Mouse (Mus musculus) adrenal gland, postnatal 4 days (tissue): ENCODE results near the gene Gng8. TPM values are rescaled to one million over a fixed set of nuclear protein-coding genes. Genes with fewer than 3 reads are reported as not detected.

Experiments used
- DNase-seq, 2 experiments: peaks; one replicate each; pipeline ENCODE4 v3.0.0; 2021 to 2022; ENCODE audit warnings: low spot score in 2 of 2, mixed read lengths in 2 of 2
- total RNA-seq, 2 experiments: library from RNA; stranded (reverse); gene quantifications; 2 replicates each; pipeline ENCODE4 v1.2.3; 2021

The Gng8 gene
- total RNA-seq, 2 experiments from 2014 or later = 2.4 to 4.0 TPM

DNA sequence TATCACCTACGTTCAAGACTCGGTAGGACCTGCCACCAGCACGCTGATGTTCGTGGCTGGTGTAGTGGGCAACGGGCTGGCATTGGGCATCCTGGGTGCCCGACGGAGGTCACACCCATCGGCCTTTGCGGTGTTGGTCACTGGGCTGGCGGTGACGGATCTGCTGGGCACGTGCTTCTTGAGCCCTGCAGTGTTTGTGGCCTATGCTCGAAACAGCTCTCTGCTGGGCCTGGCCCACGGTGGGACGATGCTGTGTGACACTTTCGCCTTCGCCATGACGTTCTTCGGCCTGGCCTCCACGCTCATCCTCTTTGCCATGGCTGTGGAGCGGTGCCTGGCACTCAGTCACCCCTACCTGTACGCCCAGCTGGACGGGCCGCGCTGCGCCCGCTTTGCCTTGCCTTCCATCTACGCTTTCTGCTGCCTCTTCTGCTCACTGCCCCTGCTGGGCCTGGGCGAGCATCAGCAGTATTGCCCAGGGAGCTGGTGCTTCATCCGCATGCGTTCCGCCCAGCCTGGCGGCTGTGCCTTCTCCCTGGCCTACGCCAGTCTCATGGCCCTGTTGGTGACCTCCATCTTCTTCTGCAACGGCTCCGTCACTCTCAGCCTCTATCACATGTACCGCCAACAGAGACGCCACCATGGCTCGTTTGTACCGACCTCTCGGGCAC is 15.4 kb downstream of the Gng8 start:
- no peak for DNase-seq

DNA sequence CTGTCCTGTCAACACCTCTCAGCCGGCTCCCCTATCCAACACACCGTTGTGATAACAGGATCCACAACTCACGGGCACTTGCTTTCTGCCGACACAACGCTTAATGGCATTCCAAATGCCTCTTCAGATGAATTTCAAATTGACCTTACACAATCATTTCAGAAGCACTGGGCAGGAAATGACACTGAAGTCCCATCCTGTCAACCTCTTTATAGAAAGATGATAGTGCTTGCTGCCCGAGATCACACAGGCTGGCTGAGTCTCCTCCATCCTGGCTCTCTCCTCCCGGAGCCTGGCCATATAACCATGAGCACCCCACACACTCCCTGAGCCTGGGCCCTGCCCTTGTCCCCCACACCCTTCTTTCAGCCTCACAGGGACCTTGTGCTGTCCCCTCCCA is 16.3 kb downstream of the Gng8 start:
- DNase-seq = no peak

DNA sequence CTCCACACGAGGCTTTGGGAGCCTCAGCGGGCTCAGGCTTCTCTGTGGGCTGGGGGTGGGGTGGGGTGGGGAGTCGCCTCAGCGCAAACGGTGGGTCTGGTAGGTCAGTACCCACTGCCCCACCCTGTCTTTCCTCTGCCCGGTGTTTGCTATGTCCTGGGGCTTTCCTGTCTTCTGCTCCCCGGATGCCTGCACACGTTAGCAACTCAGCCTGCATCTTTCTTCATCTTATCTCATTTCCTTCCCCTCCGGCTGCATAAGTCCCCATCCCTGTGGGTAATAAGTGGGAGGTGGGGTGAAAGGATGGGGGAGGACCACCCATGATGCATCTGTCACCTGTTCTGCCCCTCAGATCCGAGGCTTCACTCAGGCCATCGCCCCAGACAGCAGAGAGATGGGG is 16.8 kb downstream of the Gng8 start:
- no peak for DNase-seq

DNA sequence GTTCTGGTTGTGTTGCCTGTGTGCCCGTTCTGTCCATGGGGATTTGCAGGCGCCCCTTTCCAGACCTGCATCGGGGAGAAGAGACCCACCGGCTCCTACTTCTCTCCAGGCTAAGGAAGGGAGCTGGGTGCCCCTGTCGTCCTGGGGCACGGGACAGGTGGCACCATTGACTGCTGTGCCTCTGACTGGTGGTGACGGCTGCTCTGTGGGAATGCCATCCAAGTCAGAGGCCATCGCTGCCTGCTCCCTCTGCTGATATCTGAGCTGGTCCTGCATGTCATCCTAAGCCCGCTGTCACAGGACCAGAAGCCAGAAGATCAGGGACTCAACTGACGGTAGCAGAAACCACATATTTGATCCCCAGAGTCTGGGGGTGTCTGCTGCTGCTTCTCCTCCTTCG is 17.3 kb downstream of the Gng8 start:
- DNase-seq = no peak

DNA sequence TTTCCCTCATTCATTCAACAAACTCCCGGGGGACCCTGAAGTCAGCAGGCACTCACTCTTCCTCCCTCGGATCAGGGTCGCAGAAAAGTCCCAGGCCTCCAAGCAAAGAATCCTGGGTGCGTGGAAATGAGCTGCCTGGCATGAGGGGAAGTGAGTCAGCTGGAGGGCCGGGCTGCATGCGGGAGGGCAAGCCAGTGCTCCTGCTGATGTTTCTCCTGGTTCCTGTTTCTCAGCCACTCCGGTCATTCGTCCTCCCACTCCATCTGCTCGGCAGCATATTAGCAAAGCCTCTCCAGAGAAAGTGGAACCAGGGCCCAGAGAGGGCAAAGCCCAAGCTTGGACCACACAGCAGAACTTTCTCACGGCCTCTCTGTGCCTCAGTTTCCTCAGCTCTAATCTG is 18.3 kb downstream of the Gng8 start:
- DNase-seq = no peak

DNA sequence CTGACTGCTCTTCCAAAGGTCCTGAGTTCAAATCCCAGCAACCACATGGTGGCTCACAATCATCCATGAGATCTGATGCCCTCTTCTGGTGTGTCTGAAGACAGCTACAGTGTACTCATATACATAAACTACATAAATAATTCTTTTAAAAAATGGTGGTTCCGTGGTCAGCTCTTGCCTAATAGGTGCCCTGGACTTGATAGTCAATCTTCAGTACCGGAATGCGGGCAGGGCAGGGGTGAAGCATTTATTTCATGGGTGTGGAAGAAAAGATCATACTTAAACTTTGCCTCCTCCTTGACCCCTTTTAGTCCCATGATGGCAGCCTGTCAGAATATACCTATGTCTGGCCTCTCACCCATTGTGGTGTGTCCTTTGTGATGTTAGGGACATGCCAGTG is 20.3 kb downstream of the Gng8 start:
- DNase-seq = no peak

DNA sequence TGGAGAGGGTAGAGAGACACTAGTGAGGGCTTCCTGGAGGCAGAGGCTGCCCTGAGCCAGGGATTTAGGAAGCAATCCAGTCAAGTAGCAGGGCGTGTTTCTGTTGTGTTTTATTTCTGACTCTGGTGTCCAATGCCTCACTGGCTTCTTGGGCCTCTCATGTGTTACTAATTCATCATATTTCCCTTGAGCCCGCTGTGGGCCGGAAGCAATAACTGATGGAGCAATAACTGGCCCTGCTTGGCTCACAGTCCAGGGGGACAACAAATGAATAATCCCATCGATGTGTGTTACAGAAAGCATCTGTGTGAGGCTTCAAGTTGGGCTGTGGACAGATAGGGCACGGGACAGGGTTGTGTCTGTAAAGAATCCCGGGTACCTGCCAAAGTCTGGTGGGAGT is 20.8 kb downstream of the Gng8 start:
- DNase-seq = no peak

DNA sequence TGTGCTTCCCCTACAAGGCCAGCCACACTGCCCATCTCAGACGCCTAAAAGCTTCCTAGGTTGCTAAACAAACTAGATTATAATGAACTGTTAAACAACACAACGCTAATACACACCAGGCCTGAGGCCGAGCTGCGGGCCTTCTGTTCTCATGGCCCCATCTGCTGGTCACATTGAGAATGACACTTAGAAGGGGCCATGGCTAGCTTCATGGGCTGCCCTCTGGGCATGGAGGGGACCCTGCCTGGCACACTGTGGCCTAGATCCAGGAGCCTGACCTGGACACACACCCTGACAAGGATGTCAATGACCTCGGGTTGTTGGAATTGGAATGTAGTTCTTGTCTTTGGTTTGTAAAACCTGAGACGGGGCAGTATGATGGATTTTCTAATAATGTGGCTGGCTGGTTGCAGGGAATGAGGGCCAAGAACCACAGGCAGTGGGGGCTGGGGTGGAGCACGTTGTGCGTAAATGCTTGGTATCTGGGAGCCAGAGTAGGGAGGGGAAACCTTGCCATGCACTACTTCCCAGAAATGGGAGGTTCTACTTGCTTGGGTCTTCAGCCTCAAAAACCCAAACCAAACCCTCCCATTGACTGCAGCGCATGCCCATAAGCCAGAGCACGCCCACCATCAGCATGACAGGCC is 22.3 kb downstream of the Gng8 start:
- DNase-seq = no peak

DNA sequence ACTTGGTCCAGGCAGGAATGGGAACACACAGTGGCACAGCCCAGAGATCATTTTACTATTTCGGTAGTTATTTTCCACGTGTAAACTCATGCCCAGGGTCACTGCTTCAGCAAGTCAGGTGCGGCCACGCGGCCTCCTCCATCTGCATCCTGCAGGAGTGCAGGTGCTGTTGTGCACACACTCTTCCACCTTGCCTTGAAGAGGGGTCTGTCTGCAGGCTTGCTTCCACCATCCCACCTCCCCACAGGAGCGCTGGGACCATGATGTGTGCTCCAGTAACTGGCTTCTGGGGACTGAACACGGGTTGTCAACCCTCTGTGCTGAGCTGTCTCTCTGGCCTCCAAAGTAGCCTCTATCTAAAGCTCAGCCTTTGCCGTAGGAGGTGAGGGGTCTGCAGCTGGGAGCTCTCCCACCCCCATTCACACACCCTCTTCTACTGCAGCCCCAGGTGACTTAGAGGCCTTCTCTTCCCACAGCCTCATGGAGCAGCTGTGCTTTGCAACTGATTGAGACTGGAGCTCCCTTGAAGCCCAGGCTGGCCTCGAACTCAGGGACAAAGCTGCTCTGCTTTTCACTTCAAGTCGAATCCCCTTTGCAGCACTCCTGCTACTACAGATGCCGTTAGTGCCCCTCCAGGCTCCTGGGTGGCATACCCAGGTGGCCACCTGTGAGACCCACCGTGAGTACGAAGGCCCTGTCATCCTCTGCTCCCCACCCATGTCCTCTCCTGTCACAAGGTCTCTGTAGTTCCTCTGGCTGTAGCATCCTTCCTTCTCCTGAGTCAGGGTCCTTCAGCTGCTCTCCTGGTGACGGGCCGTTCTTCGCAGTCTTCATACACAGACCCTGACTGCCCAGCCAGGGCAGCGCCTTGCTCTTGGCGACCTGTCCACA is 23.1 kb downstream of the Gng8 start:
- DNase-seq = no peak

DNA sequence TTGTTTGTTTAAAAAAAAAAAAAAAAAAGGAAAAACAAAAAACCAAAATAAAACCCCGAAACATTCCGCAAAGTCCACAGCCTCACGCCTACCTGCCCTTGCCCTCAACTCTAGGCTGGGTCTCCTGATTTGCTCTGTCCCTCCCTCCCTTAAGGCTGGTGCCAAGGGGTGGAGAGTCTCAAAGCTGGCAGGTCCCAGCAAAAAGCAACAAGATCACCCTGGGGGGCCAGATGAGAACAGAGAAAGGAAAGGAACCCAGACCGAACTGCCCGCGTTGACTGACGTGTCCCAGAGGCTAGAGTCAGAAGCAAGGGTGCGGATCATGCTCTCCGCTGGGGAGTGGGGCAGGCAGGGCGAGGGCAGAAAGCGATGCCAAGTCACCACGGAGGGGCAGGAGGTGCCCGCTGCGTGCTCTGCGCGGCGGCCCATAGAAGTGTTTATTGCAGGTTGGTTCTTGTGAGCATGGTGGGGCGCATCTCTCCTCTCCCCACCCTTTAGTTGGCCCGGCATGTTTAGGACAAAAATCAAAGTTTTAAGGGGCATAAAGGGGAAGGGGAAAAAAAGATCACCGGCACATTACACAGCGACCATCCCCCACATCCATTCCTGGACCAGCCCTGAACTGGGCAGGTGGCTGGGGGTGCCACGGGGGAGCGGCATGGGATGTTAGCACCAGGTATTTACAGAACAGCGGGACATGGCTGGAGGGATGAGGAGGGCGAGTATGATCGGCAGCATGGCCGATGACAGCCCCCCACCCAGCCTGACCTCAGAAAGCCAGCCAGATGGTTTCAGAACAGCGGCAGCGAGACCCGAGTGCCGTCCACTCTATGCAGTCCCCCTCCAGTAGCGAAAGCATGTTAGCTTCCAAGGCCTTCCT is 24.1 kb downstream of the Gng8 start:
- DNase-seq = no peak

DNA sequence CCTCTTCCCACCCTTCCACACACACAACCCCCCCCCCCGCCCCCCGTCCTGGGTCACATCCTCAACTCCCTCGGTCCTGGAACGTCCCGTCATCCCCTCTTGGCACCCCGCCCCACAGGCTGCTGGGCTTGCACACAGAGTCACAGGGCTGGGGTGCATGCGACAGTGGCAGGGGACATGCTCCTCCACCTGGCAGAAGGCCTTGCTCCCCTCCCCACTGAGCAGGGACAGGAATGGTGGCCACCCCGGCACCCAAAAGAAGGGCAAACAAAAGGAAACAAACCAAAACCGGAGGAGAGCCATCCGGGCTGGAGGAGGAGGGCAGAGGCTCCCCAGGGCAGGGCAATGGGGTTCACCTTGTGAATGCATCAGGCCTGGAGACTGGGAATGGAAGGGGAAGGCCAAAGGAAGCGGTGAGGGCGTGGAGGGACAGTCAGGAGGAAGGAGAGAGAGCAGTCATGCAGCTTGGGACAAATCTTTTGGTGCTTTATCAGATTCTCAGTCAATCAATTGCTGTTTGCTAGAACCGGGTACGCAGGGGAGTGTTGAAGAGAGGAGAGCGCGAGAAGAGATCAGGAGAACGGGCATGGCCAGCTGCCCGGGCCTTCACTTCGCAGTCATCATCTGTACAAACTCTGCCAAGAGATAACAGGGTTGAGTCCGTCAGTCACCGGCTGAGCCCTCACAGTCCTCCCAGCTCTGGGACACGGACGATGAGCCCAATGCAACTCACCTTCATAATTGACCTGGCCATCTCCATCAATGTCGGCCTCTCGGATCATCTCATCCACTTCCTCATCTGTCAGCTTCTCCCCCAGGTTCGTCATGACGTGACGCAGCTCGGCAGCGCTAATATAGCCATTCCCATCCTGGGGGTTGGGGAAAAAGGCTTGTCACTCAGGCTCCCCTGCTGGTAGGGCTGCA is 25.0 kb downstream of the Gng8 start:
- DNase-seq = no peak

DNA sequence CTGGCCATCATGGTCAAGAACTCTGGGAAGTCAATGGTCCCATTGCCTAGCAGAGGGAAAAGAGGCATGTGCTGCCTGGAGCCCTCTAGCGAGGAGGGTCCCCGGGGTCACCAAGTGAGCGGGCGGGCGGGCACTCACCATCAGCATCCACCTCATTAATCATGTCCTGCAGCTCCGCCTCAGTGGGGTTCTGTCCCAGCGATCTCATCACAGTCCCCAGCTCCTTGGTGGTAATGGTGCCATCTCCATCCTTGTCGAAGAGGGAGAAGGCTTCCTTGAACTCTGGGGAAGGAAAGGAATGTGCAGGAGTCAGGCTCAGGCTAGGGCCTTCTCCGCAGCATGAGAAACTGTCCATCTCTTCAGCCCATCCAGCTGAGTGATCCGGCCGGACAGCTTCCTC is 25.9 kb downstream of the Gng8 start:
- no peak for DNase-seq

DNA sequence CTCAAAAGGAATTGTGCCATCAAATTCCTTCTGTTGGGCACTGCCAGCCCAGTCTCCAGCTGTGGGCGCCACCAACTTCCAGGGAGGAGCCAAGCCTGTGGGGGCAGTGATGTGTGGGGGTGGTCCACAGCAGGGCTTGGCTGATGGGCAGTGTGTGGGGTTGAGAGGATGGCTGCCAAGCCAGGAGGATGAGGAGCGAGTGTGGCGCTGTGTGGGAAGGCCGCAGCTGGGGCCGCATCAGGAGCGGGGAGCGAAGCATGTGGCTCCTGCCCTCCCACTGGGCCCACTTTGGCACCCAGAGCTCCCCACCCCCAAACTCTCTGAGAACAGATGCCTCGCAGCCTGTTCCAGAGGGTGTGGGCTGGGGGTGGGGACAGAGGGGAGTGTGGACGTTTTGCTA is 26.4 kb downstream of the Gng8 start:
- DNase-seq = no peak

DNA sequence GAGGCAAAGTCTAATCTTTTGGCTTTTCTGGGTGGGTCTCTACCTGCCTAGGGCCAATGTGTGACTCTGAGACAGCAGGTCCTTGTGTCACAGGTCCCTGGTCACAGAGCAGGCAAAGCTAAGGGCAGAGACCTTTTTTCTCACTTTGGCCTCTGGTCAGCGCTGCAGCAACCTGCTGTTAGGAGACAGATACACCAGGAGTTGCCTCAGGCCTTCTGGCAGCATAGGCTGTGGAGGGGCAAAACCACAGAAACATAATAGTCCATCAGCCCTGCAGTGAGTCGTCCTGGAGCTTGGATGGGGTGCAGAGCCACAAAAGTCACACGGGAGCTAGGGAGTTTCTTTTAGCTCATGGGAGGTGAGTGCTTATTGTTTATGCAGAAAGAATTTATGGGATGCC is 27.1 kb downstream of the Gng8 start:
- DNase-seq = no peak

DNA sequence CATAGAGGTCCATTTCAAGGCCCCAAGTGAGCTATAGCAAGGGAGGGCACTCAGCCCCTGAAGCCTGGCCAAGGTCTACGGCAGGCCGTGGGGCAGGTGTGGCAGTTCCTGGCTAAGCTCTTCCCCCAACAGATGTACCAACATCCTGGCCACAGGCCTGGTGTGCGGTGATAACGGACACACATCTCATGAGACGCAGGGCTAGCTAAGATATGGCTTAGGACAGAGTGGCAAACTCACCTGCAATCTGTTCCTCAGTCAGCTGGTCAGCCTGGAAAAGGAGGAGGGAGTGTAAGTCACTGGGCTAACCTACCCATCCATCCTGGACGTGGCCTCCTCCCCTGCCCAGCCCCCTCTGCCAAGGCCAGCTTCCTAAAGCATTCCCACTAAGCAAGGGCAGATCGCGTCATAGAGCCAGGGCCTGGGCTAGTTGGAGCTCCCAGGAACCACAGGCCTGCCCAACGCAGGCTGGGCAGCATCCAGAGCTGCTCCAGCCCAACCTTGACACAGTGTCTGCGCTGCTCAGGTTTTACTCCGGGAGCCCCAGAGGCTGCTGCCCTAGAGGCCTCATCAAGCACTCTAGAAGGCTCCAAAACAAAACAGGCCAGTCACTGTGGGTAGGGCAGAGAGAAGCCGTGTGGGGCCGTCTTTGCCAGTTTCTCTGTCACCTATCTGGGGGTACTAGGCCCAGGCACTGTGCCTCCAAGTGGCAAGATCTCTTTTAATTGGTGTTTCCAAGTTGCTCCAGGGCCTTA is 28.0 kb downstream of the Gng8 start:
- no peak for DNase-seq

DNA sequence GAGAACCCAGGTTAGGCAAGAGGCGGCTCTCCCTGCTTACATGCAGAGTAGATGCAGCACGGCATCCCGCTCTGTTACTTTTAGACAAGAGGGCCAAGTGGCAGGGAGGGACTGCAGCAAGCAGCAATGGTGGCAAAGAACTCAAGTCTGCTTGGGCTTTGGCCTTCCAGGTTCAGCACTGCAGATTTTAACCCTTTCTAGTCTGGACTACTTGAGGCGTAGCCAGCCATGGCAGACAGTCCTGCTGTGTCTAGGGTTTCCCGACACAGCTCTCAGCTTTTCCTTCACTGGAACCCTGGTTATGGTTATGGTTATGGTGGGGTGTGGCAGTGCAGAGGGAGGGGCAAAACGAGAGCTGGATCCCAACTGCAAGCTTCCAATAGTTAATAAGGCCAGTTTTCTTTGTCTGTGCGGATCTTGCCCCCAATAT is 28.6 kb downstream of the Gng8 start:
- DNase-seq = no peak

DNA sequence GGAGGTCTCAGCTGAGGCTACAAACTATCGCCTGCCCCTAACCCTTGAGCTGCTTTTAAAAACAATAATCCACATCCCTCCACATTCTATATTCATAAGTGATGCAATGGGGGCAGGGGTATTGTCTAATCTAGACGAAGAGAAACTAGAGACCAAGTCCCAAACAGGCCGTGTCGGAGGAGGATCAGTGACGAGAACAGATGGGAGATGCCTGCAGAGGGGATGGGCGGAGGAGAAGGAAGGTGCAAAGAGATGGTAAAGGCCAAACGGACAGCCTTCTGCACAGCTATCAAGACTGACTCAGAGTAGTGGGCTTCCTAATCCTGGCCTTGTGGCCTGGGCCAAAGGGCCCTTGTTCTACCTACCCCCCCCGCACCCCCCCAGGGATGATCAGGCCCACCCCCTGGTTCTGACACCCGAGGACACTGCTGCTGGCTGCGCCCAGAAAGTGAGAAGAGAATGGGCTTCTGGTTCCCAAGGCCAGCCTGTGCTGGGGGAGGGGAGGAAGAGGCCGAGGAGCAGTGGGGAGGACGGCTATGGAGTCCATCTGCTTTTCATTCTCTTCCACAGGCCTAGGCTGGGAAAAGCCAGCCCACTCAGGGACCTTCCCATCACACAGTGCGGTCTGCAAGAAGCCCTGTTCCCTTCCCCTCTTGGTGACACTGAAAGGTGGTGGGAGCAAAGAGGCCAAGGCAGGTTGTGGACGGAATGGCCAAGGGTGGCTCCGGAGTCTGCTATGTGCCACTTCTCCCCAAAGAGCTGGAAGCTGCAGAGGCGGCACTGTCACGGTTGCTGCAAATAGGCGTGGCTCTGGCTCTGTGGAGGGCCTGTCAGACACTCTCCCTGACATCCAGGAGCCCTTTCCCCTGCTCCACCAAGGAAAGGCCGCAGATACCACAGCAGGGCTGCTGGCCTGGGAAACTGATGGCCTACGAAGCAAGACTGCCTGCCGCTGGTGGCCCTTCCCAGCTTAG is 29.5 kb downstream of the Gng8 start:
- DNase-seq = no peak

DNA sequence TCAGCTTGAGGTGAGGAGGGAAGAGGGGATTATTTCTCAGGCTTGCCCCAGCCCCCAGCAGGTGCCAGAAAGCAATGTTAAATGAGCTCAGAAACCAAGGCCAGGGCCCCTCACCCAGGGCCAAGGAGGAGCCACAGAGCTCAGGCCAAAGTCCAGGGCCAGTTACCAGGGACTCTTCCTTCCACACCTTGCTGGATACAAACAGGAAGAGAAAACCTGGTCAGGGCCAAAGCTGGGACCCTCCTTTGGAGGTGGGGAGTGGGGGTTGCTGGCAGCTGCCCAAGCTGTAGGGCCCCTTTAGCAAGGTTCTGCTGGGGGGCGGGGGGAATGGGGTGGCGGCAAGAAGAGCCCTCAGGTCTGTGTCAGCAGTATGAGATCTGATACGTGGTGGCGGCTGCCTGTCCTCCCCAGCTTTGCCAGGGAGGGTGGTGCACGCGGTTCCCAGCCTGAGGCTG is 30.3 kb downstream of the Gng8 start:
- DNase-seq = no peak
